Comparison of ENCODE assay signal across 17 mouse cellular contexts in the genomic region with DNA sequence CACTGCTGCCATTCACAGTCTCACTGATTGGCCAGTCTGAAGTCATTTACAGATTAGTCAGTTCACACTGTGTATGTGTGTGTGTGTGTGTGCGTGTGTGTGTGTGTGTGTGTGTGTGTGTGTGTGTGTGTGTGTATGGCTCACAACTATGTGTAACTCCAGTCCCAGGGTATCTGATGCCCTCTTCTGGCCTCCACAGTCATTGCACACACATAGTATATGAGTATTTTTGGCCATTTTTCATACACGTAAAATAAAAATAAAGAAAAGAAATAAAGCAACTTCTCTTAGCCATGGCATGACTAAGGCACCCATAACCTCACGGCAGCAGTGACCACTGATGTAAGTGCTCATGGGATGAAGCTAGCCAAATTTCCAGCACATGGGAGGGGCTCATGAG. TPM values are rescaled to one million over a fixed set of nuclear protein-coding genes. Genes with fewer than 3 reads are reported as not detected.
DNase-seq lines count a peak whose midpoint lies in the region; ATAC-seq and TF ChIP-seq lines count a peak whose summit lies in the region.
"Had no signal": no experiment of that assay in that cellular context is flagged by ENCODE, and none has a peak within 500 bp of the region (broad histone marks: within the 10 kb centered on the region; RNA-seq: fewer than 3 reads in every experiment).

No protein-coding gene starts in this region.

- ATAC-seq in CD4-positive, CD25-positive, alpha-beta regulatory T cell, adult 4 months, result no peak
- no peak for ATAC-seq in kidney, postnatal 0 days (replicated peaks; ENCODE audit: low FRiP score, low read depth)
- ATAC-seq in erythroid progenitor cell, adult 5-6 weeks (replicated peaks; ENCODE audit: low FRiP score, poor library complexity, severe bottlenecking), result no peak

- DNase-seq in CD4-positive, CD25-positive, alpha-beta regulatory T cell, adult 2 months (ENCODE audit: low read depth, low spot score), result peak; percentile 43
- DNase-seq in kidney, postnatal 0 days (ENCODE audit: low spot score), result no peak
- DNase-seq in kidney, postnatal 14 days, result no peak
- DNase-seq in thymus, postnatal 25 days, result peak; percentile 20
- DNase-seq in thymus, adult 2 months, result no peak
- DNase-seq in ovary, postnatal 14 days (ENCODE audit: low spot score), result no peak
- DNase-seq: adrenal gland, postnatal 10 days; kidney, postnatal 25 days; left cerebral cortex, postnatal 4 days; right cerebral cortex, adult 18-20 months had no signal

- no peak overlapping the region for H3K4me3 ChIP-seq in kidney, postnatal 0 days (replicated peaks; ENCODE audit: low read depth, low read length)
- no peak overlapping the region for H3K4me3 ChIP-seq in thymus, adult 2 months (ENCODE audit: control insufficient read depth, insufficient read depth, low read length)
- H3K4me3 ChIP-seq: forebrain, embryonic 10.5 days; midbrain, embryonic 12.5 days; neural tube, embryonic 12.5 days had no signal

- H3K4me1 ChIP-seq in kidney, postnatal 0 days (replicated peaks; ENCODE audit: insufficient read depth, low read length), result 0 out of 2 replicates have a peak, but pooled peaks cover 4% of the 10 kb centered on the region
- H3K4me1 ChIP-seq in thymus, adult 2 months (replicated peaks; ENCODE audit: control insufficient read depth, insufficient read depth, low read length), result peaks cover 2% of the 10 kb centered on the region
- H3K4me1 ChIP-seq: forebrain, embryonic 10.5 days; midbrain, embryonic 12.5 days; neural tube, embryonic 12.5 days had no signal

- WGBS in kidney, postnatal 0 days, result 94% methylated on average over 3 of the region's 3 CpGs
- WGBS in thymus, adult 2 months, result 89% methylated on average over 3 of the region's 3 CpGs

- H3K4me2 ChIP-seq in kidney, postnatal 0 days (ENCODE audit: low read length), result no peak overlapping the region
- H3K4me2 ChIP-seq: heart, embryonic 11.5 days; hindbrain, embryonic 14.5 days; midbrain, embryonic 12.5 days; neural tube, embryonic 12.5 days had no signal

- TF ChIP-seq POLR2A in thymus, adult 2 months (IDR thresholded peaks at IDR 0.05; ENCODE audit: control insufficient read depth, extremely low read depth, insufficient read depth, low read length, poor library complexity), result no peak

- H3K36me3 ChIP-seq in kidney, postnatal 0 days (ENCODE audit: insufficient read depth, low read length), result 0 out of 2 replicates have a peak, but pooled peaks cover 5% of the 10 kb centered on the region
- H3K36me3 ChIP-seq in thymus, adult 2 months (ENCODE audit: control insufficient read depth, insufficient read depth, low read length), result peaks cover 44% of the 10 kb centered on the region

- H3K9me3 ChIP-seq in kidney, postnatal 0 days (replicated peaks; ENCODE audit: low read length), result no peaks in the 10 kb centered on the region
- H3K9me3 ChIP-seq: forebrain, embryonic 10.5 days; midbrain, embryonic 12.5 days; neural tube, embryonic 12.5 days had no signal

- TF ChIP-seq CTCF in kidney, postnatal 0 days (IDR thresholded peaks at IDR 0.05; ENCODE audit: low read depth), result peak; percentile 43; the same call in 1 of the 2 replicates
- TF ChIP-seq CTCF in thymus, adult 2 months (IDR thresholded peaks at IDR 0.05; ENCODE audit: borderline replicate concordance, control insufficient read depth, extremely low read depth, insufficient read depth, low read length, poor library complexity), result no peak

- no peak overlapping the region for H3K9ac ChIP-seq in kidney, postnatal 0 days (ENCODE audit: low read depth, low read length)
- H3K9ac ChIP-seq: hindbrain, embryonic 14.5 days; midbrain, embryonic 12.5 days; neural tube, embryonic 12.5 days had no signal

- H3K27ac ChIP-seq in kidney, postnatal 0 days, result no peak overlapping the region
- no peak overlapping the region for H3K27ac ChIP-seq in thymus, adult 2 months (ENCODE audit: control insufficient read depth, insufficient read depth, low read length)
- H3K27ac ChIP-seq: forebrain, embryonic 10.5 days; hindbrain, embryonic 14.5 days; midbrain, embryonic 12.5 days; neural tube, embryonic 12.5 days had no signal

- no peaks in the 10 kb centered on the region for H3K27me3 ChIP-seq in kidney, postnatal 0 days (ENCODE audit: insufficient read depth, low read length)
- H3K27me3 ChIP-seq in thymus, adult 2 months (ENCODE audit: control insufficient read depth, insufficient read depth, low read length), result no peaks in the 10 kb centered on the region
- H3K27me3 ChIP-seq: midbrain, embryonic 12.5 days; neural tube, embryonic 12.5 days had no signal

RNA-seq across cellular contexts. Expression of a gene that starts 23.8 kb away (rescaled TPM):
- polyA plus RNA-seq in CD4-positive, CD25-positive, alpha-beta regulatory T cell, adult 4 months (2017; shearing (Covaris generic)), result 100 to 1,000 TPM in 1 of 2 experiments, 10 to 100 TPM in 1; 94.9 to 141 TPM
- 16.3 and 16.9 TPM in 2 replicates for polyA plus RNA-seq in kidney, postnatal 0 days (2015; fragmentation: Nextera tagmentation; extraction: Ambion mirVana)
- 29.4 and 33.8 TPM in 2 replicates for polyA plus RNA-seq in thymus, adult 2 months (2012; rRNA removed)
- 0.72 and 3.4 TPM in 2 replicates for total RNA-seq in erythroid progenitor cell, adult 5-6 weeks (2015; ENCODE audit: low replicate concordance)
- total RNA-seq in erythroid progenitor cell, adult 5-6 weeks (2017; ENCODE audit: low replicate concordance), result 6.2 and 6.3 TPM in 2 replicates

RNA-seq across cellular contexts. Expression of a gene that starts 51.0 kb away (rescaled TPM):
- 10 to 100 TPM; 26.4 to 27.5 TPM for polyA plus RNA-seq in CD4-positive, CD25-positive, alpha-beta regulatory T cell, adult 4 months (2017; shearing (Covaris generic))
- 29.4 and 30.7 TPM in 2 replicates for polyA plus RNA-seq in kidney, postnatal 0 days (2015; fragmentation: Nextera tagmentation; extraction: Ambion mirVana)
- polyA plus RNA-seq in thymus, adult 2 months (2012; rRNA removed), result 22.7 and 23.9 TPM in 2 replicates
- 8.3 and 13.0 TPM in 2 replicates for total RNA-seq in erythroid progenitor cell, adult 5-6 weeks (2015; ENCODE audit: low replicate concordance)
- total RNA-seq in erythroid progenitor cell, adult 5-6 weeks (2017; ENCODE audit: low replicate concordance), result 10.5 and 20.8 TPM in 2 replicates

Comparison
In these comparisons a context has a peak if more than half of its experiments do, and no peak if none do; other contexts are left out.
1. DNase-seq: peak in CD4-positive, CD25-positive, alpha-beta regulatory T cell, adult 2 months (single experiment) and thymus, postnatal 25 days (single experiment); none in kidney, postnatal 0 days (single experiment), kidney, postnatal 14 days (single experiment), thymus, adult 2 months (single experiment) and ovary, postnatal 14 days (single experiment).